In genomic region chr11:61487936-61488335, GRCm38 (mm10) we compare ENCODE assay signal across 11 mouse cellular contexts. TPM values are rescaled to one million over a fixed set of nuclear protein-coding genes. Genes with fewer than 3 reads are reported as not detected.
DNase-seq lines count a peak whose midpoint lies in the region; ATAC-seq and TF ChIP-seq lines count a peak whose summit lies in the region.
"Had no signal": no experiment of that assay in that cellular context is flagged by ENCODE, and none has a peak within 500 bp of the region (broad histone marks: within the 10 kb centered on the region; RNA-seq: fewer than 3 reads in every experiment).

No protein-coding gene starts in this region.

- TF ChIP-seq CTCF in layer of hippocampus, adult 2 months (conservative IDR thresholded peaks at IDR 0.05) = no peak

- WGBS in embryonic facial prominence, embryonic 12.5 days = 86% methylated on average over 7 of the region's 7 CpGs
- WGBS in embryonic facial prominence, embryonic 10.5 days = 91% methylated on average over 7 of the region's 7 CpGs
- WGBS in hindbrain, embryonic 13.5 days = 80% methylated on average over 7 of the region's 7 CpGs
- 91% methylated on average over 7 of the region's 7 CpGs for WGBS in stomach, embryonic 14.5 days

- H3K4me1 ChIP-seq in embryonic facial prominence, embryonic 12.5 days = peaks cover 70% of the 10 kb centered on the region
- peaks cover 84% of the 10 kb centered on the region for H3K4me1 ChIP-seq in embryonic facial prominence, embryonic 10.5 days
- peaks cover 91% of the 10 kb centered on the region for H3K4me1 ChIP-seq in hindbrain, embryonic 13.5 days (replicated peaks)
- peaks cover 24% of the 10 kb centered on the region for H3K4me1 ChIP-seq in stomach, embryonic 14.5 days (ENCODE audit: control insufficient read depth, insufficient read depth, low read length)

- no peak for DNase-seq in embryonic facial prominence, embryonic 10.5 days (ENCODE audit: low spot score)
- DNase-seq in layer of hippocampus, adult 2 months (ENCODE audit: low spot score in 2 of 2) = no peak
- no peak for DNase-seq in layer of hippocampus, adult 11-12 months (ENCODE audit: low spot score)
- no peak for DNase-seq in adrenal gland, postnatal 36 days
- DNase-seq in left cerebral cortex, adult 18-20 months (ENCODE audit: low spot score in 2 of 2) = no peak
- DNase-seq: B cell, adult 2 months; liver, embryonic 13.5 days had no signal

- peaks cover 61% of the 10 kb centered on the region for H3K36me3 ChIP-seq in embryonic facial prominence, embryonic 12.5 days
- peaks cover 67% of the 10 kb centered on the region for H3K36me3 ChIP-seq in embryonic facial prominence, embryonic 10.5 days (replicated peaks)
- H3K36me3 ChIP-seq in hindbrain, embryonic 13.5 days = peaks cover 54% of the 10 kb centered on the region
- H3K36me3 ChIP-seq in stomach, embryonic 14.5 days (ENCODE audit: control insufficient read depth, insufficient read depth, low read length) = peaks cover 41% of the 10 kb centered on the region

- no peak overlapping the region for H3K9ac ChIP-seq in embryonic facial prominence, embryonic 12.5 days
- H3K9ac ChIP-seq in hindbrain, embryonic 13.5 days = no peak overlapping the region
- H3K9ac ChIP-seq in stomach, embryonic 14.5 days (replicated peaks; ENCODE audit: low read depth, low read length) = no peak overlapping the region
- H3K9ac ChIP-seq: liver, embryonic 13.5 days had no signal

- H3K27me3 ChIP-seq in embryonic facial prominence, embryonic 12.5 days = no peaks in the 10 kb centered on the region
- no peaks in the 10 kb centered on the region for H3K27me3 ChIP-seq in embryonic facial prominence, embryonic 10.5 days (replicated peaks; ENCODE audit: low read depth, poor library complexity, severe bottlenecking)
- no peaks in the 10 kb centered on the region for H3K27me3 ChIP-seq in hindbrain, embryonic 13.5 days
- H3K27me3 ChIP-seq in stomach, embryonic 14.5 days (ENCODE audit: control insufficient read depth, insufficient read depth, low read length) = no peaks in the 10 kb centered on the region
- H3K27me3 ChIP-seq: liver, embryonic 13.5 days had no signal

- H3K4me3 ChIP-seq in embryonic facial prominence, embryonic 12.5 days = no peak overlapping the region
- H3K4me3 ChIP-seq in embryonic facial prominence, embryonic 10.5 days = no peak overlapping the region
- no peak overlapping the region for H3K4me3 ChIP-seq in layer of hippocampus, adult 2 months
- H3K4me3 ChIP-seq in hindbrain, embryonic 13.5 days = no peak overlapping the region
- no peak overlapping the region for H3K4me3 ChIP-seq in stomach, embryonic 14.5 days (ENCODE audit: low read depth, low read length)
- H3K4me3 ChIP-seq: liver, embryonic 13.5 days had no signal

- no peaks in the 10 kb centered on the region for H3K9me3 ChIP-seq in embryonic facial prominence, embryonic 12.5 days
- 0 out of 2 replicates have a peak, but pooled peaks cover 3% of the 10 kb centered on the region for H3K9me3 ChIP-seq in embryonic facial prominence, embryonic 10.5 days
- no peaks in the 10 kb centered on the region for H3K9me3 ChIP-seq in hindbrain, embryonic 13.5 days
- H3K9me3 ChIP-seq in stomach, embryonic 14.5 days (ENCODE audit: control insufficient read depth, low read depth, low read length) = no peaks in the 10 kb centered on the region
- H3K9me3 ChIP-seq: liver, embryonic 13.5 days had no signal

- H3K4me2 ChIP-seq in embryonic facial prominence, embryonic 12.5 days (replicated peaks) = peak overlapping the region; percentile 86; the same call in 1 of the 2 replicates
- no peak overlapping the region for H3K4me2 ChIP-seq in hindbrain, embryonic 13.5 days
- no peak overlapping the region for H3K4me2 ChIP-seq in stomach, embryonic 14.5 days (replicated peaks; ENCODE audit: low read depth, low read length)
- H3K4me2 ChIP-seq: heart, embryonic 11.5 days; liver, embryonic 13.5 days had no signal

- peak overlapping the region; percentile 47 for H3K27ac ChIP-seq in embryonic facial prominence, embryonic 12.5 days
- no peak overlapping the region for H3K27ac ChIP-seq in embryonic facial prominence, embryonic 10.5 days (replicated peaks)
- peak overlapping the region; percentile 33; the same call in 1 of the 2 replicates for H3K27ac ChIP-seq in layer of hippocampus, adult 2 months
- H3K27ac ChIP-seq in hindbrain, embryonic 13.5 days = peak overlapping the region; percentile 66
- H3K27ac ChIP-seq in stomach, embryonic 14.5 days (ENCODE audit: low read length) = peak overlapping the region; percentile 1; the same call in 1 of the 2 replicates
- H3K27ac ChIP-seq: liver, embryonic 13.5 days had no signal

- ATAC-seq in embryonic facial prominence, embryonic 12.5 days (ENCODE audit: insufficient number of reproducible peaks, insufficient read depth, low FRiP score, low TSS enrichment) = no peak
- no peak for ATAC-seq in hindbrain, embryonic 13.5 days (ENCODE audit: low FRiP score)
- ATAC-seq in stomach, embryonic 14.5 days (ENCODE audit: insufficient number of reproducible peaks, insufficient read depth, low FRiP score, low read depth) = no peak

RNA-seq across cellular contexts. Expression of gene Mfap4, which starts 2.7 kb away (rescaled TPM):
- polyA plus RNA-seq in embryonic facial prominence, embryonic 12.5 days (2016; fragmentation: Nextera tagmentation; extraction: Ambion mirVana) = 231 and 256 TPM in 2 replicates
- polyA plus RNA-seq in embryonic facial prominence, embryonic 10.5 days (2016; fragmentation: Nextera tagmentation; extraction: Ambion mirVana) = 119 and 163 TPM in 2 replicates
- 1 to 10 TPM; 4.8 to 5.0 TPM for total RNA-seq in layer of hippocampus, adult 2 months (2021)
- 60.5 and 77.1 TPM in 2 replicates for polyA plus RNA-seq in hindbrain, embryonic 13.5 days (2015; fragmentation: Nextera tagmentation; extraction: Ambion mirVana)
- polyA plus RNA-seq in stomach, embryonic 14.5 days (2014; fragmentation: Nextera tagmentation; extraction: Ambion mirVana) = 367 and 408 TPM in 2 replicates
- 10 to 100 TPM in 1 of 2 experiments, 1 to 10 TPM in 1; 7.8 to 10.9 TPM for total RNA-seq in adrenal gland, postnatal 36 days (2021)
- 1 to 10 TPM; 2.6 to 3.3 TPM for total RNA-seq in left cerebral cortex, adult 18-20 months (2021)

RNA-seq across cellular contexts. Expression of gene Mapk7, which starts 6.3 kb away (rescaled TPM):
- 101 and 102 TPM in 2 replicates for polyA plus RNA-seq in embryonic facial prominence, embryonic 12.5 days (2016; fragmentation: Nextera tagmentation; extraction: Ambion mirVana)
- polyA plus RNA-seq in embryonic facial prominence, embryonic 10.5 days (2016; fragmentation: Nextera tagmentation; extraction: Ambion mirVana) = 97.4 and 103 TPM in 2 replicates
- 10 to 100 TPM; 26.2 to 28.5 TPM for total RNA-seq in layer of hippocampus, adult 2 months (2021)
- polyA plus RNA-seq in hindbrain, embryonic 13.5 days (2015; fragmentation: Nextera tagmentation; extraction: Ambion mirVana) = 78.3 and 82.6 TPM in 2 replicates
- 47.4 and 47.7 TPM in 2 replicates for polyA plus RNA-seq in stomach, embryonic 14.5 days (2014; fragmentation: Nextera tagmentation; extraction: Ambion mirVana)
- 10 to 100 TPM; 14.0 to 19.4 TPM for total RNA-seq in adrenal gland, postnatal 36 days (2021)
- 10 to 100 TPM; 22.9 to 23.9 TPM for total RNA-seq in left cerebral cortex, adult 18-20 months (2021)

RNA-seq across cellular contexts. Expression of gene B9d1, which starts 17.0 kb away (rescaled TPM):
- 35.2 and 36.7 TPM in 2 replicates for polyA plus RNA-seq in embryonic facial prominence, embryonic 12.5 days (2016; fragmentation: Nextera tagmentation; extraction: Ambion mirVana)
- 44.4 and 49.7 TPM in 2 replicates for polyA plus RNA-seq in embryonic facial prominence, embryonic 10.5 days (2016; fragmentation: Nextera tagmentation; extraction: Ambion mirVana)
- total RNA-seq in layer of hippocampus, adult 2 months (2021) = 10 to 100 TPM; 47.4 to 47.9 TPM
- 41.0 and 43.4 TPM in 2 replicates for polyA plus RNA-seq in hindbrain, embryonic 13.5 days (2015; fragmentation: Nextera tagmentation; extraction: Ambion mirVana)
- polyA plus RNA-seq in stomach, embryonic 14.5 days (2014; fragmentation: Nextera tagmentation; extraction: Ambion mirVana) = 29.6 and 43.7 TPM in 2 replicates
- 10 to 100 TPM; 20.8 to 23.8 TPM for total RNA-seq in adrenal gland, postnatal 36 days (2021)
- 10 to 100 TPM; 43.4 to 43.8 TPM for total RNA-seq in left cerebral cortex, adult 18-20 months (2021)

RNA-seq across cellular contexts. Expression of gene Rnf112, which starts 34.0 kb away (rescaled TPM):
- polyA plus RNA-seq in embryonic facial prominence, embryonic 12.5 days (2016; fragmentation: Nextera tagmentation; extraction: Ambion mirVana) = 1.6 and 2.5 TPM in 2 replicates
- polyA plus RNA-seq in embryonic facial prominence, embryonic 10.5 days (2016; fragmentation: Nextera tagmentation; extraction: Ambion mirVana) = 0.49 and 1.00 TPM in 2 replicates
- total RNA-seq in layer of hippocampus, adult 2 months (2021) = 100 to 1,000 TPM; 543 to 554 TPM
- polyA plus RNA-seq in hindbrain, embryonic 13.5 days (2015; fragmentation: Nextera tagmentation; extraction: Ambion mirVana) = 12.2 and 13.6 TPM in 2 replicates
- 1.4 and 1.6 TPM in 2 replicates for polyA plus RNA-seq in stomach, embryonic 14.5 days (2014; fragmentation: Nextera tagmentation; extraction: Ambion mirVana)
- 1 to 10 TPM; 1.1 to 1.3 TPM for total RNA-seq in adrenal gland, postnatal 36 days (2021)
- total RNA-seq in left cerebral cortex, adult 18-20 months (2021) = 100 to 1,000 TPM; 257 to 300 TPM
